Mouse (Mus musculus): ENCODE data around the gene Maz.

The Maz gene

GRCm38 (mm10) chr7:127026984-127027726 lies at the start of gene Maz:
TSS of gene Maz (minus strand) at chr7:127027037.
- DNase-seq: peak; percentile 99

DNA sequence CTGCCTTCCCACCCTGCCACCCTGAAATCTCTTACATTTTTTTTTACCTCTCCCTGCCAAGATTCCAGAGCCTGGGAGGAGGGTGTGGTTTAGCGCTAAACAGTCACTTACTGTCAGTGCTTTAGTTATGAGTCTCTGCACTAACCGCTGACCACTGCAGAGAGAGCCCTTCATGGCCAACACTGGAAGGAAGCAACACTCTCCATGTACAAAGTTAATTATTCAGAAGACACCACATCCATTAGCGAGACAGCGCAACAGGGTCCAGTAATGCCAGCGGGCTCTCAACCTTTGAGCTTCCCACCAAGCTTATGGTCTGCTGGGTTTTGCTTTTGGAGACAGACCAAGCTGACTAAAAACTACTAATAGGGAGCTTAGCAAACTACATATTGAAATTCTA lies 49.4 kb upstream of the Maz start:
- no peak for DNase-seq

- no peak for DNase-seq
Observed at GRCm38 (mm10) chr7:127073221-127073620, 46.4 kb upstream of the Maz start.

DNA sequence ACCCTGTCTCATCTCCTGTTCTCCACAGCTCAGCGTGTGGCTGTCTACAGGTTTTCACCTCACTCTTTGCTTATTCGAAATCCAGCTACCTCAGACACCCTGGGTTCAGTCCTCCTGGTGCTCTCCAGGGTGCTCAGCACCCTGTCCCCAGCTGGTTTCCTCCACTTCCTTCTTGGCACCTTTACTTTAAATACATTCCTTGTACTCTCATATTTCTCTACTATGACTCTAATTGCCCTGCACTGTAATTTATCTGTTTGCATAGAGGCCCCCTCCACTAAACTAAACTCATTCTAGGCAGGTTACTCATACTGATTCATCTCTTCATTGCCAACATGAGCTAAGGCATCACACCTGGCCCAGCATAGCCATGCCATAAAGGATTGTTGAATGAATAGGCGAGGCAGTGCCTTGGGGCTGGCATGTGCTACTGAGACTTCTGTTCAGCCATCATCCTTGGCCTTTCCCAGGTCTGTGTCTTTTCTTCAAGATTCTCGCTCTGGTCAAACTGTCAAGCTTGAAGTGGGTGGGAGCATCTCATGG lies 44.1 kb upstream of the Maz start:
- DNase-seq: no peak

DNA sequence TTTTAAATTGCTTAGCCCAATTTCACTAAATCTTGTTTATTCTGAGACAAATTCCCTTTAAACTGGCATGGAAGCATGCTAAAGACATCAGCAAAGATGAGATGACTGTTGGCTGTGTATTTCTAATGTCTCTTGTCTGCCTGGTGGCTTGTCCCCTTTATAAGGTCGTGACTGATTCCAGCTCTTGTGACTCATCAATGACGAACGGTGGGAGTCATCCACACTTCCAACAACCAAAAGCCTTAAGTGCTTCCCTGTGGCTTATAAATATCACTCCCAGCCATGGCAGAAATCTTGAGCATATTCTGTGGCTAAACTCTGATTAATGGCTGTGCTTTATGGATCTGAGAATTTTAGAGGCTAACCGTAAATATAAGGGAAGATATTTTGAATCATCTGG lies 39.5 kb upstream of the Maz start:
- DNase-seq: no peak

GRCm38 (mm10) chr7:127065538-127065937 lies 38.7 kb upstream of the Maz start:
- DNase-seq: no peak

GRCm38 (mm10) chr7:127055026-127055585 lies 28.3 kb upstream of the Maz start:
- DNase-seq: no peak

GRCm38 (mm10) chr7:127041851-127042672 lies 15.2 kb upstream of the Maz start, which contains the start of gene Kif22:
TSS of gene Kif22 (minus strand) at chr7:127042471.
- DNase-seq: peak; percentile 93 to 94

DNA sequence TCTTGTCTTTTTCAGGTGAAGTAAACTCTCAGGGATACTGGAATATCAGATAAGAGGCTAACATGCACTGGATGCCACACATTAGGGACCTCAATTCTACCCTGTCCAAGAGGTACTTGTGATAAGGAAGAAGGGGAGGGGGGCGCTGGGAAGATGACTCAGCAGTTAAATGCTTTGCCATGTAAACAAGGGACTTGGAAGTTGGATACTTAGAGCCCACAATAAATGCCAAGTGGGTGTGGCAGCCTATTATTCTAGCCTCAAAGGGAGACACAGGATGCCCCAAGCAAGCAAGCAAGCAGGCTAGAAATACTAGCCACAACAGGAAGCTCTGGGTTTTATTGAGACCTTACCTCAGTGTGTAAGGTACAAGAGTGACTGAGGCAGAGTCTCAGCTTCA lies 4.4 kb upstream of the Maz start:
- no peak for DNase-seq

DNA sequence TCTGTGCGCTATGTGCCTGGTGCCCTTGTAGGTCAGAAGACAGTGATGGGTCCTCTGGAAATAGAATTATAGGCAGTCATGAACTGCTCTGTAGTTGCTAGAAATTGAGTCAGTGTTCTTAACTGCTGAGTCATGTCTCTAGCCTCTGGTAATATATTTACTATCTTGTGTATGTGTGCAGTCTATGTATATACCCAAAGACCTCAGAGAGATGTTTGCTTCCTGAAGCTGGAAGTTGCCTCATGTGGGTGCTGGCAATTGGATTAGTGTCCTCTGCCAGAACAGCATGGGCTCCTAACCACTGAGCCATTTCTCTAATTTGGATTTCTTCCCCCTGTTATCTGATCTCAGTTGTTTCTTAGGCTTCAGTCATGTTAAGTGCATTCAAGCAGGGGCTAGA lies 3.3 kb upstream of the Maz start:
- DNase-seq: no peak

DNA sequence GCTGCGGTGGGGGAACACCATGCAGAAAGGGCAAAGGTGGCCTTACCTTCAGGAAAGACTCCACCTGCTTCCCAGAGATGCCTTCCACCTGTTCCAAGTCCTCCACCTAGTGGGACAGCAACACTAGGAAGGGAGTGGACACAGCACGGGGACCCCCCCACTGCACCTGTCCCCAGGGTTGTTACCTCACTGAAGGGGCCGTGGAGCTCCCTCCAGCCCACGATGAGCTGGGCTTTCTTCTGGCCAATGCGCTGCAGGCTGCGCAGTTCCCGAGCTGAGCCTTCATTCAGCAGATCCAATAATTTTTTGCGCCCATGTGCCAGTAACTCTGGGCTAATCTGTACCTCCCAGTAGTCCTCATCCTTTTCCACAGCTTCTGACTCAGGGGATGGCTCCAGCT lies 1.0 kb upstream of the Maz start:
- DNase-seq: no peak

- DNase-seq: peak; percentile 85 to 95
Observed at GRCm38 (mm10) chr7:127026616-127026983, 237 bp downstream of the Maz start.

- peak; percentile 85 to 86 for DNase-seq
Observed at GRCm38 (mm10) chr7:127026161-127026600, 656 bp downstream of the Maz start.

- peak; percentile 74 to 78 for DNase-seq
Observed at GRCm38 (mm10) chr7:127025556-127026160, 1.2 kb downstream of the Maz start.

DNA sequence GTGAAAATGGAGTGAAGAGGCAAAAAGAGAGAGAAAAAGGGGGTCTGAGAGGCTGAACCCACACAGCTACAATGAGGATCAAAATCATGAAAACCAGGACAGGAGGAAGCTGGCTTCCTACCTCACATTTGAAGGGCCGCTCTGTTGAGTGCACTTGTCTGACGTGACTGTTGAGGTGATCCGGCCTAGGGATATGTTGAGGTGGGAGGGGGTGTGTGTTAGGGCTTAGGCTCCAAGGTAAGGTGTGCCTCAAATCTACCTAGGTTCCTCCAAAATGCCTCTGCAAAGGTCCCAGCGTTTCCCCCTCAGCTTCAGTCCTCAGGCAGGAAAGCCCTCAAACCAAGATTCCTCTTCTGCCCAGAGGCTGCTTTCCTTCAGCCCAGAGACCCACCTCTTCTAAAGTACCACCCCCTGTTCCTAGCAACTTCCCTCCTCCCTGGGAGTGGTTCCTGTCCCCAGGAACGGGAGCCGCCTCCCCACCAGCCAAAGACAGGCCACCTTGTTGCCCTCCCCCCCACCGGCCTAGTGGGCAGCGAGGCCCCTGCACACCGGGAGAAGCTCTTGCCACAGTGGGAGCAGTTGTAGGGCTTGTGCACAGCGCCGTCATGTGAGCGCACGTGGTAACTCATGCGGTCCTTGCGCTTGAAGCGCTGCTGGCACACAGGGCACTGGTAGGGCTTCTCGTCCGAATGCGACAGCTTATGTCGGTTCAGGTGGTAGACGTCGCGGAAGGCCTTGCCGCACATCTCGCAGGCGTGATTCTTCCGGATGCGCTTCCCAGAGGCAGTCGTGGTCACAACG lies 1.9 kb downstream of the Maz start:
- peak; percentile 90 to 91 for DNase-seq

DNA sequence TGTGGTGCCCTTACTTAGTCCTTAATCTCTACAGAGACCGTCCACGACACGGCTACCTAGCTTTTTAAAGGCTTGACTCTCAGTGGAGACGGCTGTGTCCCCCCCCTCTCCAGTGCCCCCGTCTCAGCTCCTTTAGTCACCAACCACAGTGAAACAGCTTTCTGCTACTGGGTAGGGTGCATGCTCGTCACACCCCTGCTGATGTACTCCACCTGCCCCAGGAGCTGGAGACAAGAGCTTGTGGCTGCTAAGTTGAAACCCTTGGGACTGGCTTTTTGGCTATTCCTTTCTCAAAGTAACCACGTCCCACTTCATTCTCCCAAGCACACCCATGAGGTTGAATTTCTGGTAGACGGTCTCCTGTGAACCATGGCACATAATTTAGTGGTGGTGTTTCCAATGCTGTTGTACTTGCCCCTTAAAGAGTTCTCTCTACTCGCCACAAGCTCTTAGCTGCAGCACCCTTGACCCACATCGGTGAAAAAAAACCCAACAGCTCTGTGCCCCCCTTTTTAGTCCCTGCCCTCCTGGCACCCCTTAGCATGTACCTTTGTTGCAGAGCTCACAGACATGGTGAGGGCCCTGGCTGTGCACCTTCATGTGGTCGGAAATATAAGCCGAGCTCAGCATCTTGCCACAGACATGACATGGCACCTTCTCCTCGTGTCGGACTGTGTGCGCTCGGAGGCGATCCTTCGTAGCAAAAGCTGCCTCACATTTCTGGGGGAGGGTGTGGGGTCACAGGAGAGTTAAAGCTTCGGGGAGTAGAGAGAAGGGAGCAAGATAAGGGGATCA lies 2.7 kb downstream of the Maz start:
- DNase-seq: peak; percentile 49 to 58

- DNase-seq: peak; percentile 45 to 62
Observed at GRCm38 (mm10) chr7:127023272-127023691, 3.6 kb downstream of the Maz start.

GRCm38 (mm10) chr7:127022528-127023271 lies 4.1 kb downstream of the Maz start:
- peak in 1 of 2 experiments; percentile 51 for DNase-seq

DNA sequence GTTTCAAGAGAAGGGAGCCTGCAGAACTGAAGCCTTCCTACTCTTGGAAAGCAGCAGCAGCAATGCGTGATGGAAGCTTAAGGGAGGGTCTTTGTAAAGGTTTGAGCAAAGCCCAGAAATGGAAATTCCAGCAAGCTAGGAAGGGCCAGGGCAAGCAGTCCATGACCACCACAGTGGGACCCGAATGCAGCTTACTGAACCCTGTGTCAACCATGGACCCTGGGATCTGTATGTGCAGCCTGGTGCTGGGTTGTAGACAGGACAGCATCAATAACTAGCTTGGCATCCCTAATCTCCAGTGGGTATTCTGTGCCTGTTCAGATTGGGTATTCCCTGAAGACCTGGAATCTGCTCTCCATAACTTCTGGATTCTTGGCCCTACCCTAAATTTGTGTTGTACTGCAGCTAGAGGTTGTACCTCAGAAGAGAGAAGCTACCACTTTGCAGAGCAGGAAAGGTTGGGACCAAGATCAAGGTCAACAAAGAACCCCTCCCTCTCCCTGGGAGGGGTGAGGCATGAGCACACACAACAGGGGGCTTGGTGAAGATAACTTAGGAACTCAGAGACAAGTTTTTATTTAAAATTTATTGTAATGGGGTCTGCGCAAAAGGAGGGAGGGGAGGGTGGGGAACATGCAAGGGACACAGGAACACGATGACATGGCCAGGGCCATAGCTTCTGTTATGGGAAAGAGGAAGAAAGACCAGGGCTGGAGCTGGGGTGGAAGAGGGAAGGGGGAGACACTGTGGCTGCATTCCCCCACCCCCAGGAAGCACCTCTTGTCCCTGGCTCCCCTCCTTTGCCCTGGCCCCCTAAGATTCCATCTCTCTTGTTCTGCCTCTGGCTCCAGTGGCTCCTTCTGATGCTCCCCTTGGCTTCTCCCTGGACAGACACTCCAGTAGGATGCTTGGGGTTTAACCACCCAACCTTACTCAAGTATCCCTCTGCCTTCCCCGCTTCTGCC lies 5.0 kb downstream of the Maz start:
- peak in 1 of 2 experiments; percentile 17 for DNase-seq
